Mouse (Mus musculus) v-Abl transformed pro-B cells (cell line): ENCODE results near the gene Lrif1.
"Not testable (repeated sequence)": the region's sequence is repeated elsewhere in the genome, so short reads cannot be mapped to it uniquely, and the experiment has no call there.

Experiments used
- in situ Hi-C, 2 experiments: fragments of 400-800 bp; cut with MboI; formaldehyde crosslinking; loops; one replicate each; pipeline ENCODE4 v1.15.1; 2025; ENCODE audit not compliant: unreplicated experiment in 2 of 2

The Lrif1 gene

GRCm38 (mm10) chr3:106684830-106685229 is at the start of gene Lrif1:
TSS of gene Lrif1 (plus strand) at chr3:106684987.
- in situ Hi-C loops, result no loop called here

DNA sequence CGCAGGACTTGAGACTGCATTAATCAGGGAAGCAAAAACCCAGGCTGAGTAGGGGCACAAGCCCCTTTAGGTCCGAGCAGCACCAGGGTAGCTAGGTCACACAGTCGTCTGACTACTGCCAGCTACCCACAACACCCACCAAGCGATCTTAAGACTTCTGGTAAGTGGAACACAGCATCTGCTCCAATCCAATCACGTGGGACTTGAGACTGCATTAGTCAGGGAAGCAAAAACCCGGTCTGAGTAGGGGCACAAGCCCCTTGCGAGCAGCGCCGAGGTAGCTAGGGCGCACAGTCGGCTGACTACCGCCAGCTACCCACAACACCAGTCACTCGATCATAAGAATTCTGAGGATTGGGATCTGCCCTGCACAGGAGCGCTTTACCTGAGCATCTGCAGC is 12.0 kb upstream of the Lrif1 start:
- in situ Hi-C loops, result not testable (repeated sequence)

GRCm38 (mm10) chr3:106685381-106685780 is 594 bp downstream of the Lrif1 start:
- in situ Hi-C loops, result no loop called here

DNA sequence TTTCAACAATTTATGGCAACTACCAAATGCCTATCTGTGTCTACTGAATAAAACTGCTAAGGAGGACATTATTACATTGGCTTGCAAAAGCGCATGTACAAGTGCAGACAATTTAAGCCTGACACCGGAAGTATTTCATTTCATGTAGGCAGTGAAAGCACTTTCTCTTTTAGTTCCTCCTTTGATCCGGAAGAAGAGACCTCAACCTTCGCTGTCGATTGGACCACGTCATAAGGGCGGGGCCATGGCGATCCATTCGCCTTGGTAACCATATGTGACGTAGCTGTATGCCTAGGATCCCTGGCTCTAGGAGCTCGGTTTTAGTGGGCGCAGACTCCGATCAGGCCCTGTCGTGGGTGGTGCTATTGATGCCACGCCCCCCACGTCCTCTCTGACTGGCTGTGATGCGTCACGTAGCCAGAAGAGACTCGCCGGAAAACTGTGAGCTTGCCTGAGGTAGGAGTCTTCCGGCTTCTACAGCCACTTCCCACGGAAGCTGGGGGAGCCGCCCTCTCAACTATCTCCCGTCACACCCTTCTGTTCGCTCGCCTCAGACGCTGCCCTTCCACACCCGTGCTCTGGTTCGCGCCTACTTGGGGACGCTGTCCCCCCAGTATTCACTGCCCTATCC is 36.7 kb downstream of the Lrif1 start:
- in situ Hi-C loops, result loop anchor here (10.0 kb wide), 2 partner anchors 257 to 267 kb away; no protein-coding TSS in a partner anchor

DNA sequence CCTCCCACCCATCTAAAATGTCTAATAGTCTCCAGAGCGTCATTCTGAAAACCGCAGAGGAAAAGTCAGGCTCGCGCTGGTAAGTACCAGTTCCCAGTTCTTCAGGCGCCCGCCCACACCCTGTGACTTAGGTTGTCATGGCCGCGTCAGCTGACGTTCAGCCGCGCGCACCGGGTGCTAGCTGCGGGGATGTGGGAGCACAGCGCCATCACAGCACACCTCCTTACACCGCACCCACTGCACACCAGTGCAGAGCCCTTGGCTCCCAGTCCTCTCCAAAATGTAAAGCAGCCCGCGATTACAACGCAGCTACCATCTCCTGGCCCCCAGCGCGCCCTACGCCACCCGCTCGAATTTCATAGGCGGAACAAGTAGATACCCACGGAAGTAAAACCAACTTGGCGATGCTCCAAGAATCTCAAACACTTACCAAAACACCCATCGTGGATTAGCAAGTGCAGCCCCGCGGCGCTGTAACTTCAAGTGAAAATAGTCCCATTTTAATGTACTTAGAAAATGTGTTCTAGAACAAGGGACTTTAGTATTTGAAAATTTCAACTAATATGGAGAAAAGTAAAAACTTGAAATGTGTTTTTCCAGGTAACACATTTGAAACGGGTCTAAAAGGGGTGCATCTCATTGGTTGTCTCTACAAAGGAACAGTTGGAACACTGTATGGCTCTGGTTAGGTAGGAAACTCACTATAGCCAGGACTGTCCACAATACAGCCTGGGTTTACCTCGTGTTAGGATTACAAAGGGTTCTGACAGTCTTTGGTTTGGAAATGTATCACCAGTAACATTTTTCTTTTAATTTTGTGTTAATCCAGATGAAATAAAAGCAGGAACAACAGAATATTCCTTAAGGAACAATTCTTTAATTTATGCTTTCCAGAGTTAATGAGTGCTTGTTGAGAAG is 37.5 kb downstream of the Lrif1 start:
- in situ Hi-C loops, result loop anchor here (10.0 kb wide), 2 partner anchors 257 to 267 kb away; no protein-coding TSS in a partner anchor

GRCm38 (mm10) chr3:106755898-106756297 is 71.1 kb downstream of the Lrif1 start:
- in situ Hi-C loops, result loop anchor here in 1 of 2 experiments (25.0 kb wide), 2 partner anchors 306 to 1069 kb away; partner anchors contain the start of gene Ddx20

DNA sequence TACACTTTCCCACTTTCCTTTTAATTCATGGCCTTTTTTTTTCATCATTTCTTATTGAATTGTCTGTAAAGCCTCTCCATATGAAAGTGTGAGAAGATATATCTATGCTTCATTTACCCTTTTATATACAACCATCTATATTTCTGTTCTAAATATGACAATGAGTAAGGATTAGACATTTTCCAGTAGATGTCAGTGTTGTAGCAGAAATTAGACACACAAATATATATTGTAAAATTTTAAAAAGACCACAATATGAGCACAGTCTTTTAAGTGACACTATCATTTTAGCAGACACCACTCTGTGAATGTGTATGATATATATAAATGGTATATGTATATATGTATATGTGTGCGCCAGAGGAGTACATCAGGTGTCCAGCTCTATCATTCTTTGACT is 87.0 kb downstream of the Lrif1 start:
- in situ Hi-C loops, result loop anchor here in 1 of 2 experiments (25.0 kb wide), 2 partner anchors 290 to 1085 kb away; partner anchors contain the start of gene Ddx20

GRCm38 (mm10) chr3:106785130-106785529 is 100.3 kb downstream of the Lrif1 start:
- in situ Hi-C loops, result loop anchor here (5.0 to 25.0 kb wide), 4 partner anchors 47 to 1027 kb away; no protein-coding TSS in a partner anchor
